Mouse (Mus musculus): Measurements from ENCODE around the gene Zfp964. TPM values are rescaled to one million over a fixed set of nuclear protein-coding genes. Genes with fewer than 3 reads are reported as not detected.
A peak's percentile ranks its signal among the peaks of the same experiment; 100 is the strongest.
"Not testable (repeated sequence)": the region's sequence is repeated elsewhere in the genome, so short reads cannot be mapped to it uniquely, and the experiment has no call there.

Gene Zfp964
- polyA plus RNA-seq, 1 experiment: 0.43 TPM

GRCm38 (mm10) chr8:69653808-69654357 lies 396 bp upstream of the Zfp964 start:
- TF ChIP-seq SRF (IDR thresholded peaks at IDR 0.05; ENCODE audit: control insufficient read depth, insufficient read length, low read depth) (no peak), TCF12 (IDR thresholded peaks at IDR 0.05; ENCODE audit: insufficient read depth, poor library complexity, severe bottlenecking) (no peak), CEBPB (IDR thresholded peaks at IDR 0.05; ENCODE audit: insufficient read depth, poor library complexity, severe bottlenecking) (no peak), REST (IDR thresholded peaks at IDR 0.05; ENCODE audit: insufficient read depth, insufficient read length) (no peak), TCF3 (IDR thresholded peaks at IDR 0.05; ENCODE audit: insufficient read length, low read depth) (no peak), USF1 (IDR thresholded peaks at IDR 0.05; ENCODE audit: low read depth) (no peak), E2F4 (IDR thresholded peaks at IDR 0.05; ENCODE audit: insufficient read depth) (no peak), POLR2A (IDR thresholded peaks at IDR 0.05; ENCODE audit: insufficient read length, low read depth) (no peak), POLR2AphosphoS2 (IDR thresholded peaks at IDR 0.05; ENCODE audit: insufficient read length, low read depth) (no peak), MYOD1 (IDR thresholded peaks at IDR 0.05; ENCODE audit: control insufficient read depth in 1 of 3, insufficient read length in 2 of 3, low read depth in 2 of 3) (no peak), MAX (IDR thresholded peaks at IDR 0.05; ENCODE audit: low read depth) (no peak), MYOG (IDR thresholded peaks at IDR 0.05; ENCODE audit: control insufficient read depth in 1 of 3, insufficient read depth in 1 of 3, insufficient read length in 2 of 3, low read depth in 2 of 3) (no peak)
- H3K79me2 ChIP-seq (ENCODE audit: control insufficient read depth, insufficient read depth): no peaks in the 10 kb centered on the region
- peak overlapping the region; percentile 79 for H3K4me2 ChIP-seq (ENCODE audit: low read depth)
- H3K4me3 ChIP-seq: peak overlapping the region; percentile 24
- no peaks in the 10 kb centered on the region for H3K27me3 ChIP-seq (ENCODE audit: control insufficient read depth, insufficient read depth, insufficient read length)
- no peaks in the 10 kb centered on the region for H3K36me3 ChIP-seq (ENCODE audit: control insufficient read depth, insufficient read depth)
- peak overlapping the region; percentile 12 for H3ac ChIP-seq (ENCODE audit: control insufficient read depth, insufficient read length)

DNA sequence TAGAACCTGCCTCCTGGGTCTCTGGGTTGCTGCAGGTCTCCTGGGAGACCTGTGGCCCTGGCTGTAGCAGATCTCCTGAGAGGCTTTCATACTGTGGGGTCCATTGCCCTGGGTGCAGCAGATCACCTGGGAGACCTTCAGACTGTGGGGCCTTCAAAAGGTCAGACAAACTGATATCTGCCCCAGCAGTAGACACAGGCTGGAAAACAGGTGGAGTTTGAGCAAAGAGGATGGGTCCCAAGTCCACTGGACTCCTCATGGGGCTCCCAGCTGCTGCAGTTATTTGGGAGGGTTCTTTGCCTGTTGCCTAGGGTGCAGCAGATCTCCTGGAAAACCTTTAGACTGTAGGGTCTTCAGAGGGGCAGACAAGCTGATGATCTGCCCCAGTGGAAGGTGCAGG lies 7.0 kb downstream of the Zfp964 start:
- Histone ChIP-seq H3K79me2 (ENCODE audit: control insufficient read depth, insufficient read depth) (no peaks in the 10 kb centered on the region), H3ac (ENCODE audit: control insufficient read depth, insufficient read length) (no peak overlapping the region), H3K4me2 (ENCODE audit: low read depth) (no peak overlapping the region), H3K4me3 (no peak overlapping the region), H3K36me3 (ENCODE audit: control insufficient read depth, insufficient read depth) (no peaks in the 10 kb centered on the region), H3K27me3 (ENCODE audit: control insufficient read depth, insufficient read depth, insufficient read length) (no peaks in the 10 kb centered on the region)
- no peak for TF ChIP-seq CEBPB (IDR thresholded peaks at IDR 0.05; ENCODE audit: insufficient read depth, poor library complexity, severe bottlenecking)

DNA sequence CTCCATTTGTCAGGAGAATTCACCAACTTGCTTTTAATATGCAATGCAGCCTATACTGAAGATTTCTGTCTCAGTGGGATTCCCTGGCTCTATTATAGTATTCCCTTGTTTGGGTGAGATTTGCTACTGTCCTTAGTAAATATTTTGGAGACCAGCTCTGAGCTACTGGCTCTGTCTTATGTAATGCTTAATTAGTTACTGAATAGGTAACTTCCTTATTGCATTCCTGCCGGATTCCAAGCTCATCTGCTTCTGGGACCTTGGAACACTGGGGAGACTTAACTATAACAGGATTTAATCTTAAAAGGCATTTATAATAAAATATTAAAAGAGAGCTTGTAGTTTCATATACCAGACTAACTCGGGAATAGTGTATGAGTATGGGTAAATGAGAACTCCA lies 10.8 kb downstream of the Zfp964 start:
- not testable (repeated sequence) for H3ac ChIP-seq (ENCODE audit: control insufficient read depth, insufficient read length); H3K79me2 ChIP-seq (ENCODE audit: control insufficient read depth, insufficient read depth); H3K4me2 ChIP-seq (ENCODE audit: low read depth); H3K36me3 ChIP-seq (ENCODE audit: control insufficient read depth, insufficient read depth); H3K27me3 ChIP-seq (ENCODE audit: control insufficient read depth, insufficient read depth, insufficient read length); H3K4me3 ChIP-seq

DNA sequence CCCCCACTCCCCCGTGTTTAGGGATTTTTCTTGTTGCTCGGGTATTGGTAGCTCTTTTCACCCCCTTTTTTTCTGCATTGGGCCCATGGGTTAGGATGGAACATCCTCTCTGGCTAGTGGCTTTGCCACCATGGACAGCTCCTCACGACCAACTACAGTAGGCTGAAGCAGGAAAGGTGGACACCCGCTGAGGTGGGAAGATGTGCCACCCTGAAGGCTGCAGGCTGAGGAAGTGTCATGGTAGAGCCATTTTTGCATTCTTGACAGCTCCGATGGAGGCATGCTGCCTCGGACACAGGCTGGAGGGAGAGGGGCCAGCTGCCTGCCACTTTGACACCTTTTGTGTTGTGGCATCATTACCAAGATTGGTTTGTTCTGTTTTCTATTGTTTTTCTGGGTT lies 47.5 kb downstream of the Zfp964 start:
- H3ac ChIP-seq (ENCODE audit: control insufficient read depth, insufficient read length): no peak overlapping the region
- no peaks in the 10 kb centered on the region for H3K27me3 ChIP-seq (ENCODE audit: control insufficient read depth, insufficient read depth, insufficient read length)
- H3K79me2 ChIP-seq (ENCODE audit: control insufficient read depth, insufficient read depth): no peaks in the 10 kb centered on the region
- no peak overlapping the region for H3K4me3 ChIP-seq
- TF ChIP-seq E2F4 (IDR thresholded peaks at IDR 0.05; ENCODE audit: insufficient read depth) (no peak), POLR2A (IDR thresholded peaks at IDR 0.05; ENCODE audit: insufficient read length, low read depth) (no peak), POLR2AphosphoS2 (IDR thresholded peaks at IDR 0.05; ENCODE audit: insufficient read length, low read depth) (peak; percentile 62), TCF3 (IDR thresholded peaks at IDR 0.05; ENCODE audit: insufficient read length, low read depth) (no peak), CEBPB (IDR thresholded peaks at IDR 0.05; ENCODE audit: insufficient read depth, poor library complexity, severe bottlenecking) (no peak), SRF (IDR thresholded peaks at IDR 0.05; ENCODE audit: control insufficient read depth, insufficient read length, low read depth) (no peak), TCF12 (IDR thresholded peaks at IDR 0.05; ENCODE audit: insufficient read depth, poor library complexity, severe bottlenecking) (no peak), MAX (IDR thresholded peaks at IDR 0.05; ENCODE audit: low read depth) (no peak), USF1 (IDR thresholded peaks at IDR 0.05; ENCODE audit: low read depth) (no peak), REST (IDR thresholded peaks at IDR 0.05; ENCODE audit: insufficient read depth, insufficient read length) (peak; percentile 72)
- peaks cover 26% of the 10 kb centered on the region for H3K36me3 ChIP-seq (ENCODE audit: control insufficient read depth, insufficient read depth)
- H3K4me2 ChIP-seq (ENCODE audit: low read depth): no peak overlapping the region

DNA sequence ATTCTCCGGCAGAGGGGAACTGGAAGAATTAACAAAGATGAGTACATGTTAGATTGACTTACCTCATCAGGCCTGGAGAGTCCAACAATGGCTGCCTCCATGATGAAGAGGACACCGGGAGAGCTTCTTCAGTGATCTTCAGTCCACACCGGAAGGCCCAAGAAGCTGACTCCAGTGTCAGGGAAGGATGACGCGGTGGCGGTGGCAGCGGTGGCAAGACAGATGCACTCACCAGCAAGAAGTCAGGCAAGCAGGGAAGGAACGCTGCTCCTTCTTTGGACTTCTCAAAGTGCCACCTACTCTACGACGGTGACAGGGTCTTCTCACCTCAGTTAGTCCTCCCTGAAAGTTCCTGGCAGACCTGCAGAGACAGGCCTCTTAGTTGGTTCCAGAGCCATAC lies 56.3 kb downstream of the Zfp964 start, which contains the start of gene Zfp869:
Gene Zfp869 (minus strand): TSS at position 101 of the 400 bp plus-strand sequence.
- Histone ChIP-seq H3K79me2 (ENCODE audit: control insufficient read depth, insufficient read depth) (peaks cover 42% of the 10 kb centered on the region), H3K36me3 (ENCODE audit: control insufficient read depth, insufficient read depth) (peaks cover 47% of the 10 kb centered on the region)
- H3ac ChIP-seq (ENCODE audit: control insufficient read depth, insufficient read length); H3K4me2 ChIP-seq (ENCODE audit: low read depth); H3K27me3 ChIP-seq (ENCODE audit: control insufficient read depth, insufficient read depth, insufficient read length); H3K4me3 ChIP-seq: not testable (repeated sequence)

GRCm38 (mm10) chr8:69713516-69713915 lies 59.2 kb downstream of the Zfp964 start:
- H3K4me3 ChIP-seq: no peak overlapping the region
- H3K27me3 ChIP-seq (ENCODE audit: control insufficient read depth, insufficient read depth, insufficient read length): no peaks in the 10 kb centered on the region
- peak overlapping the region; percentile 35 for H3K4me2 ChIP-seq (ENCODE audit: low read depth)
- TF ChIP-seq REST (IDR thresholded peaks at IDR 0.05; ENCODE audit: insufficient read depth, insufficient read length) (no peak), TCF3 (IDR thresholded peaks at IDR 0.05; ENCODE audit: insufficient read length, low read depth) (no peak), CEBPB (IDR thresholded peaks at IDR 0.05; ENCODE audit: insufficient read depth, poor library complexity, severe bottlenecking) (no peak), TCF12 (IDR thresholded peaks at IDR 0.05; ENCODE audit: insufficient read depth, poor library complexity, severe bottlenecking) (no peak), MYOG (IDR thresholded peaks at IDR 0.05; ENCODE audit: control insufficient read depth in 1 of 3, insufficient read depth in 1 of 3, insufficient read length in 2 of 3, low read depth in 2 of 3) (no peak), MYOD1 (IDR thresholded peaks at IDR 0.05; ENCODE audit: control insufficient read depth in 1 of 3, insufficient read length in 2 of 3, low read depth in 2 of 3) (no peak), SRF (IDR thresholded peaks at IDR 0.05; ENCODE audit: control insufficient read depth, insufficient read length, low read depth) (no peak), MAX (IDR thresholded peaks at IDR 0.05; ENCODE audit: low read depth) (no peak), POLR2A (IDR thresholded peaks at IDR 0.05; ENCODE audit: insufficient read length, low read depth) (no peak), USF1 (IDR thresholded peaks at IDR 0.05; ENCODE audit: low read depth) (no peak), E2F4 (IDR thresholded peaks at IDR 0.05; ENCODE audit: insufficient read depth) (no peak), POLR2AphosphoS2 (IDR thresholded peaks at IDR 0.05; ENCODE audit: insufficient read length, low read depth) (no peak)
- H3ac ChIP-seq (ENCODE audit: control insufficient read depth, insufficient read length): no peak overlapping the region
- H3K36me3 ChIP-seq (ENCODE audit: control insufficient read depth, insufficient read depth): peaks cover 18% of the 10 kb centered on the region
- H3K79me2 ChIP-seq (ENCODE audit: control insufficient read depth, insufficient read depth): peaks cover 49% of the 10 kb centered on the region
